Mouse (Mus musculus) spleen, adult 2 months (tissue): Measurements from ENCODE around the gene Lypd6b.

Experiments
- CTCF ChIP-seq: fragments of 200-500 bp; IDR thresholded peaks from 2 replicates; pipeline ENCODE4 v1.5.1; 2011; ENCODE audit warnings: mild to moderate bottlenecking, inconsistent platforms; ENCODE audit not compliant: insufficient read depth, insufficient read length, insufficient replicate concordance; ENCODE audit errors: extremely low read depth
- POLR2A ChIP-seq: fragments of 200-500 bp; IDR thresholded peaks from 2 replicates; pipeline ENCODE4 v1.6.1; 2011; ENCODE audit warnings: low read depth, low read length, inconsistent platforms

- TF ChIP-seq CTCF (no peak), POLR2A (no peak)
Measured at GRCm38 (mm10) chr2:49827756-49828155, 40.3 kb downstream of the Lypd6b start.
